Mouse (Mus musculus): ENCODE results near the gene Ube2i. TPM values are rescaled to one million over a fixed set of nuclear protein-coding genes. Genes with fewer than 3 reads are reported as not detected.

Gene Ube2i
- total RNA-seq (2015; ENCODE audit: low replicate concordance): 81.3 and 118 TPM in 2 replicates
- 58.7 and 64.3 TPM in 2 replicates for total RNA-seq (2017; ENCODE audit: low replicate concordance)

- no peak for ATAC-seq (replicated peaks; ENCODE audit: low FRiP score, poor library complexity, severe bottlenecking)
These were observed at the start of gene Ube2i for GRCm38 (mm10) chr17:25274571-25275346. Gene Ube2i (minus strand): TSS chr17:25274622.

GRCm38 (mm10) chr17:25322930-25323329 is 48.5 kb upstream of the Ube2i start:
- ATAC-seq (replicated peaks; ENCODE audit: low FRiP score, poor library complexity, severe bottlenecking): no peak

- ATAC-seq (replicated peaks; ENCODE audit: low FRiP score, poor library complexity, severe bottlenecking): no peak
These were observed 46.4 kb upstream of the Ube2i start for GRCm38 (mm10) chr17:25320819-25321218.

GRCm38 (mm10) chr17:25318354-25318753 is 43.9 kb upstream of the Ube2i start, which contains the start of gene Prss29:
Gene Prss29 (plus strand): TSS chr17:25318654.
- ATAC-seq (replicated peaks; ENCODE audit: low FRiP score, poor library complexity, severe bottlenecking): 0 out of 2 replicates have a peak, but pooled peaks have one; percentile 12

- ATAC-seq (replicated peaks; ENCODE audit: low FRiP score, poor library complexity, severe bottlenecking): no peak
These were observed 33.9 kb upstream of the Ube2i start, which contains the start of gene Prss28 for GRCm38 (mm10) chr17:25308346-25308745. Gene Prss28 (plus strand): TSS chr17:25308646.

- ATAC-seq (replicated peaks; ENCODE audit: low FRiP score, poor library complexity, severe bottlenecking): no peak
These were observed 23.7 kb upstream of the Ube2i start, which contains the start of gene Prss34 for GRCm38 (mm10) chr17:25298094-25298493. Gene Prss34 (plus strand): TSS chr17:25298394.

GRCm38 (mm10) chr17:25294111-25294510 is 19.7 kb upstream of the Ube2i start:
- no peak for ATAC-seq (replicated peaks; ENCODE audit: low FRiP score, poor library complexity, severe bottlenecking)

GRCm38 (mm10) chr17:25293495-25293894 is 19.1 kb upstream of the Ube2i start:
- no peak for ATAC-seq (replicated peaks; ENCODE audit: low FRiP score, poor library complexity, severe bottlenecking)

GRCm38 (mm10) chr17:25290411-25290810 is 16.0 kb upstream of the Ube2i start:
- no peak for ATAC-seq (replicated peaks; ENCODE audit: low FRiP score, poor library complexity, severe bottlenecking)

- peak; percentile 68 for ATAC-seq (replicated peaks; ENCODE audit: low FRiP score, poor library complexity, severe bottlenecking)
These were observed 14.4 kb upstream of the Ube2i start for GRCm38 (mm10) chr17:25288842-25289241.

- peak; percentile 92 for ATAC-seq (replicated peaks; ENCODE audit: low FRiP score, poor library complexity, severe bottlenecking)
These were observed 10.6 kb upstream of the Ube2i start for GRCm38 (mm10) chr17:25285033-25285432.

GRCm38 (mm10) chr17:25282133-25282532 is 7.7 kb upstream of the Ube2i start:
- ATAC-seq (replicated peaks; ENCODE audit: low FRiP score, poor library complexity, severe bottlenecking): peak; percentile 76

- ATAC-seq (replicated peaks; ENCODE audit: low FRiP score, poor library complexity, severe bottlenecking): no peak
These were observed 1.4 kb upstream of the Ube2i start for GRCm38 (mm10) chr17:25275833-25276232.

- ATAC-seq (replicated peaks; ENCODE audit: low FRiP score, poor library complexity, severe bottlenecking): peak; percentile 78
These were observed 518 bp downstream of the Ube2i start for GRCm38 (mm10) chr17:25273706-25274501.

- peak; percentile 78 for ATAC-seq (replicated peaks; ENCODE audit: low FRiP score, poor library complexity, severe bottlenecking)
These were observed 1.3 kb downstream of the Ube2i start for GRCm38 (mm10) chr17:25272951-25273705.

- ATAC-seq (replicated peaks; ENCODE audit: low FRiP score, poor library complexity, severe bottlenecking): peak; percentile 55
These were observed 2.1 kb downstream of the Ube2i start for GRCm38 (mm10) chr17:25272326-25272725.

GRCm38 (mm10) chr17:25270795-25271335 is 3.6 kb downstream of the Ube2i start:
- ATAC-seq (replicated peaks; ENCODE audit: low FRiP score, poor library complexity, severe bottlenecking): no peak

- ATAC-seq (replicated peaks; ENCODE audit: low FRiP score, poor library complexity, severe bottlenecking): no peak
These were observed 10.0 kb downstream of the Ube2i start for GRCm38 (mm10) chr17:25264453-25264852.

GRCm38 (mm10) chr17:25257804-25258261 is 16.6 kb downstream of the Ube2i start:
- ATAC-seq (replicated peaks; ENCODE audit: low FRiP score, poor library complexity, severe bottlenecking): no peak

Measured in erythroblast, adult 5-6 weeks (primary cell).